Mouse (Mus musculus) midbrain, embryonic 15.5 days (tissue): ENCODE data around the gene Pphln1. TPM values are rescaled to one million over a fixed set of nuclear protein-coding genes. Genes with fewer than 3 reads are reported as not detected.
"Not testable (repeated sequence)": the region's sequence is repeated elsewhere in the genome, so short reads cannot be mapped to it uniquely, and the experiment has no call there.

Experiments
- ATAC-seq: fragments of 200-750 bp; cut with Nextera tagmentation; replicated peaks from 2 replicates; pipeline ENCODE4 v1.8.0; 2017; ENCODE audit warnings: moderate TSS enrichment
- H3K27ac ChIP-seq: fragments of 300-500 bp; sonication (generic); 2 replicates; pipeline ENCODE4 v1.5.1; 2015; ENCODE audit warnings: mild to moderate bottlenecking, inconsistent platforms
- H3K27me3 ChIP-seq: fragments of 300-500 bp; sonication (generic); replicated peaks from 2 replicates; pipeline ENCODE4 v1.6.1; 2015; ENCODE audit warnings: inconsistent platforms
- H3K36me3 ChIP-seq: fragments of 300-500 bp; sonication (generic); replicated peaks from 2 replicates; pipeline ENCODE4 v1.6.1; 2015; ENCODE audit warnings: inconsistent platforms
- H3K4me1 ChIP-seq: fragments of 300-500 bp; sonication (generic); 2 replicates; pipeline ENCODE4 v1.6.1; 2015; ENCODE audit warnings: inconsistent platforms
- H3K4me2 ChIP-seq: fragments of 300-500 bp; sonication (generic); 2 replicates; pipeline ENCODE4 v1.6.1; 2015; ENCODE audit warnings: inconsistent platforms, mild to moderate bottlenecking, moderate library complexity
- H3K4me3 ChIP-seq: fragments of 300-500 bp; sonication (generic); 2 replicates; pipeline ENCODE4 v1.5.1; 2015; ENCODE audit warnings: mild to moderate bottlenecking, inconsistent platforms
- H3K9ac ChIP-seq: fragments of 300-500 bp; sonication (generic); 2 replicates; pipeline ENCODE4 v1.6.1; 2015; ENCODE audit warnings: mild to moderate bottlenecking, inconsistent platforms
- H3K9me3 ChIP-seq: fragments of 300-500 bp; sonication (generic); 2 replicates; pipeline ENCODE4 v1.6.1; 2016; ENCODE audit warnings: inconsistent platforms
- WGBS: fragments of 180-500 bp; shearing (Covaris S2); methylation state at CpG from one replicate; pipeline ENCODE4 v1.1.7; 2015; ENCODE audit warnings: mixed read lengths; 5-methylcytosine and 5-hydroxymethylcytosine counted together
- polyA plus RNA-seq: library from polyadenylated mRNA; unstranded; fragments of >200 nt; fragmentation: Nextera tagmentation; extraction: Ambion mirVana; gene quantifications from 2 replicates; pipeline ENCODE4 v1.2.1, GENCODE M21; 2015

Pphln1 gene
- 40.2 and 42.1 TPM in 2 replicates for polyA plus RNA-seq

DNA sequence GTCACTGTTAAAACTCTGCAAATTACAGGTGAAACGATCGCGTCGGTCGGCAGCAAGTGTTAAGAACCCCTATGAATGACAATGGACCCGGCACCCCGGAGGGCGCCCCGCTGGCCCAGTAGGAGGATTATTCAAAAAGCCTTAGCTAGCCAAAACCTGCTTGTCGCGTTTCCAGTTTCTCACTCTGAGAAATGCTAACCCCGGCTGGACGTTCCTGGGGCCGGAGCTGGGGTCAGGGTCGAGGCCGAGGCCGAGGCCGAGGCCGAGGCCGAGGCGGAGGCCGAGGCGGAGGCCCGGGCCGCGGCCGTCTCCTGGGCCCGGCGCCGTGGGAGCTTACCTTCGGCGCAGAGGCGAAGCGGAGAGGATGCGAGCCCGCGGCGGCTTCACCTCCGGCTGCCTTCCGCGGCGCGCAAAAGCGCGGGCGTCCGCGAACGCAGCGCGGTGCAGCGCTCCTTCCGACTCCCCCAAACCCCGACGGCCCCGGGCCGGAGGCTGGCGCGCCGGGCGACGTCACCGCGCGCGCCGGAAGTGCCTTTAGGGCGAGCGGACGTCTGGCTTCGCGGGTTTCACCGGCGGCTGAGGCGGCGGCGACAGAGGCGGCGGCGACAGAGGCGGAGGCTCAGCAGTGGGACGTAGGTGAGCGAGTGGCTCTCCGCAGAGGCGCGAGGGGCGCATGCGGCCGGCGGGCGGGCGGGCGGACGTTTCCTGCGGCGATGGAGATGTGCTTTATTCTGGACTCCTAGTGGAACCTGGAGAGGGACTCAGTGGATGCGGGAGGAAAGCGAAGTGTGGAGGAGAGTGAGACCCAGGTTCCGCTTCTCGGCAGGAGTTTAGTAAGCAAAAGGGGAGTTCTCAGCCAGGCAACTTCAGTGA is at the start of gene Pphln1, which contains the start of gene Zcrb1:
TSS of gene Pphln1 (plus strand) at position 525 of the 873 bp plus-strand sequence.
TSS of gene Zcrb1 (minus strand) at position 509 of the 873 bp plus-strand sequence.
- peak within 1 kb of the TSS; percentile 94 for H3K4me3 ChIP-seq
- H3K4me1 ChIP-seq: peaks cover 45% of the 10 kb centered on the region
- H3K9me3 ChIP-seq: no peaks in the 10 kb centered on the region
- peak; percentile 96 for ATAC-seq
- peak within 1 kb of the TSS; percentile 98 for H3K9ac ChIP-seq
- peak within 1 kb of the TSS; percentile 75 for H3K4me2 ChIP-seq
- under 1% methylated on average over 99 of the region's 100 CpGs for WGBS
- peak within 1 kb of the TSS; percentile 90 for H3K27ac ChIP-seq
- no peaks in the 10 kb centered on the region for H3K27me3 ChIP-seq
- peaks cover 7% of the 10 kb centered on the region for H3K36me3 ChIP-seq

DNA sequence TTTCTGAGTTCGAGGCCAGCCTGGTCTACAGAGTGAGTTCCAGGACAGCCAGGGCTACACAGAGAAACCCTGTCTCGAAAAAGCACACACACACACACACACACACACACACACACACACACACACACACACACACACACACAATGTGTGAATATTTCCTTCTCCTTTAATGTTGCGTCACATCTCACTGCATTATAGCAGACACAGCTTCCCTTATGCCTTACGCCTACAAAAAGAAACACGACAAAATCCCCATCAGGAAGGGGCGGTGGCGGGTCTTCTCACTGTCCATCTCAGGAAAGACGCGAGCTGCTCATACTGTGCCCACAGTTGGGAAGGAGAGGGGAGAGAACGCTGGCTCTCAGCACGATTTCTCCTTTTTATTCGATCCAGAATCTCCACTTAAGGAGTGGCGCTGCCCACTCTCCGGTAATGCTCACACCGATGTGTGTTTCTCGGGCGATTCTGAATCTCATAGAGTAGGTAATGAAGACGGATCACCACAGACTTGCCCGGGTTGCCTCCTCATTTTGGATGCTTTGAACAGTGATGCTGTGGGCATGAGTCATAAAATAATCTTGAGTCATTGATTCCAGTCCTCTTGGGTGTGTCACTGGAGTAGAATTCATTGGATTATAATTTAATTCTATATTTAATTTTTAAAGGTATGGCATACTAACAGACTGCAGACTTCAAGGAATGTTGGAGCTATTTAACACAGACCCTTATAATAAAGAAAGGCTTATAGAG is 39.6 kb upstream of the Pphln1 start:
- Histone ChIP-seq H3K4me2 (no peak overlapping the region), H3K27me3 (no peaks in the 10 kb centered on the region), H3K4me3 (no peak overlapping the region), H3K27ac (no peak overlapping the region), H3K36me3 (no peaks in the 10 kb centered on the region), H3K4me1 (no peaks in the 10 kb centered on the region), H3K9ac (no peak overlapping the region), H3K9me3 (no peaks in the 10 kb centered on the region)
- no peak for ATAC-seq
- 92% methylated on average over 18 of the region's 19 CpGs for WGBS

GRCm38 (mm10) chr15:93365561-93365960 is 32.6 kb upstream of the Pphln1 start:
- Histone ChIP-seq H3K4me2 (no peak overlapping the region), H3K9ac (no peak overlapping the region), H3K27me3 (no peaks in the 10 kb centered on the region), H3K36me3 (no peaks in the 10 kb centered on the region), H3K9me3 (no peaks in the 10 kb centered on the region), H3K27ac (no peak overlapping the region), H3K4me3 (no peak overlapping the region), H3K4me1 (no peaks in the 10 kb centered on the region)
- WGBS: 92% methylated on average over 6 of the region's 6 CpGs
- no peak for ATAC-seq

DNA sequence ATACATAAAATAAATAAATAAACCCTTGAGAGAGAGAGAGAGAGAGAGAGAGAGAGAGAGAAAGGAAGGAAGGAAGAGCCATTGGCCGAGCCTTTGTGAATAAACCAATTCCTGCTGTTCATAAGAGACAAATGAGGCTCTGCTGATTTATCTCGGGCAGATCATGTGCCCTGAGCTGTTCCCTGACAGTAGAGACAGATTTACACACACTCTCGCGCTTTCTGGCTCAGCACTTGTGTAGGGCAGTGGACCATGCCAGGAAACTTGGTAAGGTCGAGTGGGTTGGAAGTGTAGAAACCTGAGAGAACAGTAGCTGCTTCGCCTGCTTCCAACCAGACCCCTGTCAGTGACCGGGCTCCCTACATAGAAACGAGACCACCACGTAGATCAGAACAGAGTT is 29.6 kb upstream of the Pphln1 start:
- Histone ChIP-seq H3K4me2 (no peak overlapping the region), H3K9ac (no peak overlapping the region), H3K4me3 (no peak overlapping the region), H3K9me3 (no peaks in the 10 kb centered on the region), H3K27me3 (no peaks in the 10 kb centered on the region), H3K36me3 (no peaks in the 10 kb centered on the region), H3K27ac (no peak overlapping the region), H3K4me1 (no peaks in the 10 kb centered on the region)
- ATAC-seq: no peak
- WGBS: 80% methylated on average over 9 of the region's 9 CpGs

DNA sequence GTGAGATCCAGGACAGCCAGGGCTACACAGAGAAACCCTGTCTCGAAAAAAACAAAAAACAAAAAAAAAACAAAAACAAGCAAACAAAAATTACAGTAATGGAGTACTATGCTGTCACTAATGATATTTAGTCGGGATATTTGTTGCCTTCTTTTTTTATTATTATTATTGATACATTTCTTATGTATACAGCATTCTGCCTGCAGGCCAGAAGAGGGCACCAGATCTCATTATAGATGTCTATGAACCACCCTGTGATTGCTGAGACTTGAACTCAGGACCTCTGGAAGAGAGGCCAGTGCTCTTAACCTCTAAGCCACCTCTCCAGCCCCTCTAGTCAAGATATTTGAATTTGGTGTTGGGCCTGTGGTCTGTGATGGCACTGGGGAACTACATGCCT is 26.3 kb upstream of the Pphln1 start:
- no peaks in the 10 kb centered on the region for H3K4me1 ChIP-seq
- ATAC-seq: no peak
- H3K9me3 ChIP-seq: no peaks in the 10 kb centered on the region
- WGBS: 74% methylated on average over 2 of the region's 2 CpGs
- H3K36me3 ChIP-seq: no peaks in the 10 kb centered on the region
- no peaks in the 10 kb centered on the region for H3K27me3 ChIP-seq
- H3K4me3 ChIP-seq: no peak overlapping the region
- H3K9ac ChIP-seq: no peak overlapping the region
- no peak overlapping the region for H3K27ac ChIP-seq
- no peak overlapping the region for H3K4me2 ChIP-seq

GRCm38 (mm10) chr15:93372525-93373119 is 25.5 kb upstream of the Pphln1 start:
- not testable (repeated sequence) for H3K27me3 ChIP-seq, ATAC-seq, H3K4me2 ChIP-seq, H3K4me1 ChIP-seq, H3K9me3 ChIP-seq, H3K36me3 ChIP-seq, H3K4me3 ChIP-seq, H3K27ac ChIP-seq, H3K9ac ChIP-seq

GRCm38 (mm10) chr15:93375696-93376095 is 22.5 kb upstream of the Pphln1 start:
- no peaks in the 10 kb centered on the region for H3K9me3 ChIP-seq
- no peak overlapping the region for H3K4me2 ChIP-seq
- H3K27me3 ChIP-seq: no peaks in the 10 kb centered on the region
- 93% methylated on average over 5 of the region's 5 CpGs for WGBS
- no peaks in the 10 kb centered on the region for H3K4me1 ChIP-seq
- ATAC-seq: no peak
- no peak overlapping the region for H3K9ac ChIP-seq
- H3K27ac ChIP-seq: no peak overlapping the region
- H3K36me3 ChIP-seq: no peaks in the 10 kb centered on the region
- H3K4me3 ChIP-seq: no peak overlapping the region

GRCm38 (mm10) chr15:93379177-93379576 is 19.0 kb upstream of the Pphln1 start:
- no peak overlapping the region for H3K4me2 ChIP-seq
- no peaks in the 10 kb centered on the region for H3K4me1 ChIP-seq
- no peak for ATAC-seq
- H3K27ac ChIP-seq: no peak overlapping the region
- H3K9ac ChIP-seq: no peak overlapping the region
- WGBS: 92% methylated on average over 3 of the region's 3 CpGs
- no peaks in the 10 kb centered on the region for H3K27me3 ChIP-seq
- H3K4me3 ChIP-seq: no peak overlapping the region
- no peaks in the 10 kb centered on the region for H3K9me3 ChIP-seq
- no peaks in the 10 kb centered on the region for H3K36me3 ChIP-seq

GRCm38 (mm10) chr15:93381337-93381736 is 16.8 kb upstream of the Pphln1 start:
- no peak overlapping the region for H3K4me3 ChIP-seq
- H3K27me3 ChIP-seq: no peaks in the 10 kb centered on the region
- 79% methylated on average over 5 of the region's 5 CpGs for WGBS
- H3K36me3 ChIP-seq: peaks cover 12% of the 10 kb centered on the region; the same call in 1 of the 2 replicates
- H3K4me2 ChIP-seq: no peak overlapping the region
- no peak for ATAC-seq
- H3K9me3 ChIP-seq: no peaks in the 10 kb centered on the region
- H3K4me1 ChIP-seq: no peaks in the 10 kb centered on the region
- H3K9ac ChIP-seq: no peak overlapping the region
- no peak overlapping the region for H3K27ac ChIP-seq

GRCm38 (mm10) chr15:93397269-93397668 is 881 bp upstream of the Pphln1 start:
- peaks cover 13% of the 10 kb centered on the region for H3K36me3 ChIP-seq
- H3K4me3 ChIP-seq: peak overlapping the region; percentile 94
- peak overlapping the region; percentile 98 for H3K9ac ChIP-seq
- H3K27ac ChIP-seq: no peak overlapping the region
- 0 out of 2 replicates have a peak, but pooled peaks have one; percentile 9 for ATAC-seq
- under 1% methylated on average over 11 of the region's 11 CpGs for WGBS
- no peaks in the 10 kb centered on the region for H3K9me3 ChIP-seq
- H3K27me3 ChIP-seq: no peaks in the 10 kb centered on the region
- H3K4me2 ChIP-seq: peak overlapping the region; percentile 75
- H3K4me1 ChIP-seq: peaks cover 45% of the 10 kb centered on the region

- Histone ChIP-seq H3K9ac (peak overlapping the region; percentile 98), H3K4me1 (peaks cover 45% of the 10 kb centered on the region), H3K4me2 (peak overlapping the region; percentile 75), H3K27me3 (no peaks in the 10 kb centered on the region), H3K4me3 (peak overlapping the region; percentile 94), H3K9me3 (no peaks in the 10 kb centered on the region), H3K27ac (peak overlapping the region; percentile 90), H3K36me3 (no peaks in the 10 kb centered on the region; the same call in 1 of the 2 replicates)
- ATAC-seq: peak; percentile 43
- WGBS: under 1% methylated on average over 36 of the region's 36 CpGs
Measured at GRCm38 (mm10) chr15:93398699-93399540, 770 bp downstream of the Pphln1 start.
